Mouse (Mus musculus) liver, embryonic 14.5 days (tissue): ENCODE measurements around the gene Klf1.

Source experiments
- CTCF ChIP-seq: IDR thresholded peaks from 2 replicates; pipeline ENCODE4 v1.5.1; 2016; ENCODE audit warnings: antibody characterized with exemption, low read depth, control low read depth
- EP300 ChIP-seq: IDR thresholded peaks from 2 replicates; pipeline ENCODE4 v1.6.1; 2016; ENCODE audit warnings: antibody characterized with exemption, low read depth

DNA sequence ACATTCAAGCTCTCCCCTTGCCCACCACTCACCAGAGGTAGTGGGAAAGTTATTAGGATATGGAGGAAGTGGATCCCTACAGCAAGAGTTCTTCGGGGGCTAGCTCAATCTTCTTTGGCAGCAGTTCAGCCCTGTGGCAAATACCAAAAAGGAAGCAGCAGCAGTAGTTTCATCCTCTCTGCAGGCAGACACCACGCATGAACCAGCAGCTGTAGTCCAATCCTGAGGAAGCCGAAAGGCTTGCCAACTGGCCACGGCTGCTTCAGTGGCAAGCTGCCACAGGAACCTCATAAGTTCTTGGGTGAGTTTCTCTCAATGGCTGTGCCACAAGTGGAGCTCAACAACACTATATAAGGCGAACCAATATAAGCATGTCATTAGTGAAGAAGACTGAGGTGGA is 5.8 kb upstream of the Klf1 start:
- TF ChIP-seq CTCF (no peak), EP300 (no peak)
